Mouse (Mus musculus) adrenal gland, adult (tissue): ENCODE results near the gene Psma4.

Experiments used
- DNase-seq, 2 experiments: peaks; one replicate each; pipeline ENCODE4 v3.0.0; 2022 to 2023; ENCODE audit warnings: low spot score in 1 of 2; ENCODE audit not compliant: inconsistent age in 2 of 2

Psma4 gene

GRCm38 (mm10) chr9:54982401-54982800, 31.8 kb downstream of the Psma4 start:
- no peak for DNase-seq

- no peak for DNase-seq
These were observed 39.8 kb downstream of the Psma4 start for GRCm38 (mm10) chr9:54990362-54990761.

GRCm38 (mm10) chr9:54994381-54994780, 43.8 kb downstream of the Psma4 start:
- DNase-seq: no peak

GRCm38 (mm10) chr9:54995645-54996044, 45.1 kb downstream of the Psma4 start:
- DNase-seq: no peak

GRCm38 (mm10) chr9:55003609-55004008, 53.0 kb downstream of the Psma4 start:
- no peak for DNase-seq
